Mouse (Mus musculus) cortical plate, adult 2 months (tissue): Measurements from ENCODE around the gene Gm36210.

ENCODE experiments used
- CTCF ChIP-seq: fragments of 200-500 bp; IDR thresholded peaks from 2 replicates; pipeline ENCODE4 v1.5.1; 2011; ENCODE audit warnings: mild to moderate bottlenecking, control low read depth, low read length; ENCODE audit not compliant: insufficient read depth; ENCODE audit errors: extremely low read depth
- POLR2A ChIP-seq: fragments of 200-500 bp; IDR thresholded peaks from 2 replicates; pipeline ENCODE4 v1.6.1; 2011; ENCODE audit warnings: mild to moderate bottlenecking, low read length, control low read depth; ENCODE audit not compliant: insufficient read depth; ENCODE audit errors: extremely low read depth

- TF ChIP-seq POLR2A (no peak), CTCF (no peak)
Measured at GRCm38 (mm10) chr7:4849372-4849771, 56.9 kb downstream of the Gm36210 start.
